Mouse (Mus musculus): Measurements from ENCODE around the gene Hmgb1.
"Not testable (repeated sequence)": the region's sequence is repeated elsewhere in the genome, so short reads cannot be mapped to it uniquely, and the experiment has no call there.

Hmgb1 gene

DNA sequence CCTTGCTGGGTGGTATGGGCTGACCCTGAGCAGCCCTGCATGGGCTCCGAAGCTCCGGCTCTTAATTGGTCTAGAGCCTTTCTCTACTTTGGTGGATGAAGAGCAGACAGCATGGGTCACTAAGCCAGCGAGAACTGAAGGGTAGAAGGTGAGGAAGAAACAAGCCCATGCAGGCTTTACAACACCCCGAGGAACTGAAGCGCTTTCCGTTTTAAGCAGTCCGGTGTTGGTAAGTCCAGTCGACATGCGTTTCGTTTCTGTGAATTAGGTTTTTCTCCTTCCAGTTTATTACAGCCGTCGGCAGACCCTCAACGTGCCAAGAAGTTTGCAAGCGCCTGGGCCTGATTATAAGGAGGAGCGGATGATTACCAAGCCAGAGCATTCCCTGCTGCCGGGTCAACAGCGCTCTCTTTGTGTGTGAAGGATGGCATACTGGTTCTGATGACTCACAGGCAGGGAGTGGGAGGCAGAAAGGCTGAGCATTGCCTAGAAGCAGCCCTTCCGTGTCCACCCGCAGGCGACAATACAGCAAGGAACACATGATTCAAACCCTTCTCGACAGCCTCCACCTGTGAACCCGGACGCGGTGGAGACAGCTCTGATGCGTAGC lies 40.4 kb downstream of the Hmgb1 start:
- DNase-seq: no peak

DNA sequence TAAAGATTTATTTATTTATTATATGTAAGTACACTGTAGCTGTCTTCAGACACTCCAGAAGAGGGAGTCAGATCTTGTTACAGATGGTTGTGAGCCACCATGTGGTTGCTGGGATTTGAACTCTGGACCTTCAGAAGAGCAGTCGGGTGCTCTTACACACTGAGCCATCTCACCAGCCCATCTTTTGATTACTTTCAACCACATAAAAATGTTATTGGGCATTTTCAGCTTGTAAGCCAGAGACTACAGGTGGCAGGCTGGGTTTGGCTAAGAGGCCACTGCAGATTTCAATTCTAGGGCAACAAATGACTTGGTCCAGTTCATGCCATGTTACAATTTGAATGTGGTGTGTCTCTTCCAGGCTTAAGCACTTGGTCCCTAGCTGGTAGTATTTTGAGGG lies 43.1 kb downstream of the Hmgb1 start:
- not testable (repeated sequence) for DNase-seq

DNA sequence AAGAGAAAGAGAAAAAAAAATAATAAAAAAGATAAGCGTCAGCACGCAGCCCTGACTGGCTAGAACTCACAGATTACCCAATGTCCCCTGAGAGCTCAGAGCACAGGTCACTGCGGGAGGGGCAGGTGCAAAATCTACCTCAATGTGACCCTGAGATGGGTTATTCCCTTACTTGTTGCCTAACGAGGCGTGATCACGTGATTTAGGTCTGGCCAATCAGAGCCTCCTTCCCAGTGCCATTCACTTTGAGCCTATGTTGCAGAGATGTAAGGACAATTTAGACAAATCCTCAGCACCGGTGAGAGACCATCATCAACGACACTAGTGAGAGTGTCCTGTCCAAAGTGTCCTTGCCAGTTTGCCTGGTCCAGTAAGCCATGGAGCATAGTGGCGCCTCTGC lies 44.0 kb downstream of the Hmgb1 start:
- DNase-seq: no peak

DNA sequence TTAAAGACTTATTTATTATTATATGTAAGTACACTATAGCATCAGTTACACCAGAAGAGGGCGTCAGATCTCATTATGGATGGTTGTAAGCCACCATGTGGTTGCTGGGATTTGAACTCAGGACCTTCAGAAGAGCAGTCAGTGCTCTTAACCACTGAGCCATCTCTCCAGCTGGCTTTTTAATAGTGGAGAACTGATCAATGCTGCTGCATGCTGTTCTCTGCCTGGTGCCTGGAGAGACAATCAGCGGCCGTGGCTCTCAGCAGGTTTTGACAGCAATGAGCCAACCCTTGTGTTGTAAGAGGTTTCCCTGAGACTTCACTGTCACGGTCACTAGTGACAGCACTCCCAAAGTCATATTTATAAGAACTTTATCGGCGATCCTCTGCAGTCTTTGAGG lies 46.2 kb downstream of the Hmgb1 start:
- not testable (repeated sequence) for DNase-seq

DNA sequence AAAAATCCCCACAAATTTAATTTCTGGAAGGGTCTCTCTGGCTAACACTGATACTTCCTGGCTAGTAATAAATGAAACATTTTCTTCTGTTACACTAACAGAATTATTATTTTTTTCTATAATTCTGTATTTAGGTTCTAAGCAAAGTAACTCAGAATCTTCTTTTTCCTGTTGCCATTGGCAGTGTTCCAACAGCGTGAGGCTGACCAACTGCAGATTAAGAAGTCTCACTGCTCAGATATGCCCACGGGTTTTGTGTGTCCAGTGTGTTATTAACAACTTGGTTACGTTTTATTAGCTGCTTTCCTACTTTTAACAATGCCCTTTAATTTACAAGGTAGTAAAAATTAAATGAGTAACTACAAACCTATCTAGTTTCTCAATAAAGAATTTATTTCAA lies 46.8 kb downstream of the Hmgb1 start:
- DNase-seq: no peak

DNA sequence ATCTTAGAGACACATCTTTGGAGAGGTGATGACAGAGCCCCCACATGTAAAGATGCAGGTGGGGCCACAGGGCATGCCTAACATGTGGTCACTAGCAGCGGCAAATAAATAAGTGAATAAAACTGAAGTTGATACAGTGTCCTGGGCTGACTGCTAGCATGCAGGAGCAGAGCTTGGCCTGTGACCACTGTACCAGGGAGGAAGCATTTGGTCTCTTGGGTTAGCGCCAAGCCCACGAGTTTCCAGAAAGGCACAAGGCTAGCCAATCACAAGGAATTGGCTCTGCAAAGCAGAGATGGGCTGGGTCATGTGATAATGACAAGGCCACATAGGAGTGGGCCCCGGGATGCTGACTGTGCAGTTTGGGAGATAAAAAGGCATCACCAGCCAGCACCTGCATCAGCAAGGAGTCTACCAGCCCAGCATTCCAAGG lies 47.3 kb downstream of the Hmgb1 start:
- peak; percentile 8 for DNase-seq

DNA sequence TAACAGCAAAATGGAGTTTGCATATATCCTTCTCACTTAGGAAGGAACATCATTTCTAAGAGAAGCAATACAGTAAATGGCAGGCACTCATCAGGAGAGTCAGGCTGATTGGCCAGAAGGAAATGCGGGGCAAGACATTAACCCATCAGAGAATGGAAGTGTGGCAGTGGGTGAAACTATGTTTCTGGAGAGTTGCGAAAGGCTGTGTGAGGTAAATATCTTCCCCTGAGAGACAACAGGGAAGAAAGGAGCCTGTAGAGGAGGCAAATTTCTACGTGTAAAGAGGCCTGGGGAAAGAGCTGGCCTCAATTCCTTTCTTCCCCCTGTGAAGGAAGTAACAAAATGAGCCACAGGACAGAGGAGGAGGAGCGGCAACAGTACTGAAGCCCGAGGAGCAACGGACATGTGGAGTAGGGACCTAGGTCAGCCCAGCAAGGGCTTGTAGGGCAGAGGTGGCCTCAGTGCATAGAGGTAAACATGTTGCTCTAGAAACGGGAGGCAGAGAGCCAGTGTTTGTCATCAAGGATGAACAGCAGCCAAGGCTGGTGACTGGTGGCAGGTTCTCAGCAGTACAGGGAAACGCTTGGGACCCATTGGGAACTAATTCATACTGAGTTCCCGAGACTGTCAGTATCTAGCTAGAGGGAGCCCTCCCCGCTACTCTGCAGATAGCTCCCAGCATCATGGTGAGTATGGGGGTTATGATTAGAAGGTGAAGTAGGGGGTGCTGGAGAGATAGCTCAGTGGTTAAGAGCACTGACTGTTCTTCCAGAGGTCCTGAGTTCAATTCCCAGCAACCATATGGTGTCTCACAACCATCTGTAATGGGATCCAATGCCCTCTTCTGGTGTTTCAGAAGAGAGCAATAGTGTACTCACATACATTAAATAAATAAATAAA lies 48.6 kb downstream of the Hmgb1 start:
- no peak for DNase-seq

DNA sequence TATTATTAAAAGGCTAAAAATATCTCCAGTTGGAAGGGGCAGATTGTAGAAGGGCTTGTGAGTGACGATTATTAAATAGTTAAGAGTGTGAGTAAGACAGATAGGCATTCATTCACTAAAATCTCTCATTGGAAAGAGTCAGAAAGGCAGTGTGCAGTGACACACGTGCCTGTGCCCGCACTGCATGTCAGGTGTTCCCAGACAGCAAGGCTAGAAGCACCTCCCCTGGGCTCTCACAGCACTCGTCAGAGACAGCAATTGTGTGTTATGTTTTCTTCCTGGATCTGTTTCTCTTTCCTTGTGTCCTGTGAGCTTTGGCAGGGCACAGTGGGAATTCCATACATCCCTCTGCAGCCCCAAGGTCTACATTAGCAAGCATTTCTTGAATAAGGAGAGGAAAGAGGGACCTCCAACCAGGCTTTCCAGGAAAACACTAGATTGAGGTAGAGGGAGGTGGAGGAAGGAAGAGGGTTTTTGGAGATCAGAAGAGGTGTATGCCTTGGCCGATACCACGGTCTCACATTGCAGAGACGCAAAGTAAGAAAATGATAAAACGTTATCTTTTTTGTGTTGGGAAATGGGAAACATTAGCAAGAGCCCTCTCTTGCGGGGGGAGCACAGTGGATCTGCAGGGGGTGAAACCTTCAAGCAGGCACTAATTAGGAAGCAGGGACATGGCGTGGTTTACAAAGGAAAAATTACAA lies 49.4 kb downstream of the Hmgb1 start:
- DNase-seq: no peak

DNA sequence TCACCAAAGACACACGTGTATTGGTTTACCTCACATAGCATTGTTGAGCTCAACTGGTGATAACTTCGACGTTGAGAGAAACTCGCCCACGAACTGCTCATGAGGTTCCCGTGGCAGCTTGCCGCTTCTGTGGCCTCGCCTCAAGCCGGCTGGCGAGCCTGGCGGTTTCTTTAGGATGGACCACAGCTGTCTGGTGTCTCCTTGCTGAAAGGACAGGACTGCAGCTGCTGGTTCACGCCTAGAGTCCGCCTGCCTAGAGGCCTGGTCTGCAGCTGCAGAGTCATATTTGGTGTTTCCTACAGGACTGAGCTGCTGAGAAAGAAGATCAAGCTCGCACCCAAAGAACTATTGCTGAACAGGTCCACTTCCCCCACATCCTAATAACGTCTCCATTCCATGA lies 55.8 kb downstream of the Hmgb1 start:
- no peak for DNase-seq

DNA sequence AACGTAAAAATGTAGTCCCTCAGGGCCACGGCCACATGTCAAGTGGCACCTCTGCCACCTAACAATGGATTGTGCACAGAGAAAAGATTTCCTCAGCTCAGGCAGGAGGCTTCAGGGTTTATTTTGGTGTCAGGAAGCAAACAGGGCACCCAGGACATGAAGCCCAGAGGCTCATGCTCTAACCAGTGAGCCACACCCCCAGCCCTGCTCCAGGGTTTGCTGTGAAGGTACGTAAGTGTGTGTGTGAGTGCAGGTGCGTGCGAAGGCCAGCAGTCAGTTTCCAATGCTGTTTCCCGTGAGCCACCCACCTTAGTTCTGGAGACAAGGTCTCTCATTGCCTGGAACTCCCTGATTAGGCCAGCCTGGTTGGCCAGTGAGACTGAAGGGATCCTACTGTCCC lies 60.5 kb downstream of the Hmgb1 start:
- DNase-seq: no peak

DNA sequence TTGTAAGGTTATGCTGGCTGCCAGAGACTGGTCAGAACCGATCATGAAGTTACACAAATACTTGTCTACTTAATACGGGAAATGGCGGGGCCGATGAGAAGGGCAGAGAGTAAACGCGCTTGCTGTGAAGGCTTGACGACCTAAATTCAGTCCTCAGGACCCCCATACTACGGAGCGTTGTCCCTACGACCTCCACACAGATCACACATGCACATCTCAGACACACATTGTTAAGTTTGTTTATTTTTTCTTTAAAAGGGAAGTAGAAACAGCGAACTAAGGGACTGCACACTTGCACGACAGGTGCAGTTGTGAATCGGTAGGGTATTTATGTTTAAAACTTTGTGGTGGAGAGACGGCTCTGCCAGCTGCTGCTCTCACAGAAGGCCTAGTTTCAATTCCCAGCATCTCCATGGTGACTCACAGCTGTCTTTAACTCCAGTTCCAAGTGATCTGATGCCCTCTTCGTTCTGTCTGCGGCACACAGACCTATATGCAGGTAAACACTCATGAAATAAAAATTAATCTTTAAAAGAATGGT lies 64.9 kb downstream of the Hmgb1 start:
- no peak for DNase-seq

DNA sequence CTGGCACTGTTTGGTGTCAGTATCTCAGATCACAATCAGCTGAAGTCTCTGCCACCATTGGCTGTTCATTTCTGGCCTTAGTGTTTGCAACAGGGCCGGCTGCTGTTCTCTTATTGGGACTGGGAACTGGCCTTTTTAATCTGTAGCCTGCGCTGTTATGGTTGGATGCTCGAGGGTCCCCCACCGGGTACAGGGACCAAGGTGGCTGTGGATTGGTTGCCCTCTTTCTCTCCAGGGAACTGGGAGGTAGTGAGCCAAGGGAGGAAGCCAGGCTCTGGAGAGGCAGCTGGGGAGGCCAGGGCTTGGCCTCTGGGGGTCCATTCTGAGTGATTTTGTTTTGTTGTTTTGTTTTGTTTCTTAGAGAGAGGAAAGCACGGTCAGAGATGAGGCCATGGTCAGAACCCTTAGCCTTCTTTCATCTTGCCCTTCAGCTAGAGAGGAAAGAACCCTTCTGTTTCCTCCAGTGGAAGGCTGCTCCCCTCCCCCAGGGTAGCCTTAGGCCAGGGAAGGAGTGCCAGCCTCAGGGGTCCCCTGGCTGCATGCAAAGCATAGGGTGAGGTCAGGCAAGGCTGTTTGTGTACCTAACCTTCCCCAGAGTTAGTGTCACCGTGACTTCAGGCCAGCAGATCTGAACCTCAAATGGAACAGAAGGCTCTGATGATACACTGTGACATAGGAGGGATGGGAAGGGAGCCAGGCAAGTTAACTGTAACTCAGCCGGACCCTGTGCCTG lies 66.3 kb downstream of the Hmgb1 start:
- DNase-seq: no peak

DNA sequence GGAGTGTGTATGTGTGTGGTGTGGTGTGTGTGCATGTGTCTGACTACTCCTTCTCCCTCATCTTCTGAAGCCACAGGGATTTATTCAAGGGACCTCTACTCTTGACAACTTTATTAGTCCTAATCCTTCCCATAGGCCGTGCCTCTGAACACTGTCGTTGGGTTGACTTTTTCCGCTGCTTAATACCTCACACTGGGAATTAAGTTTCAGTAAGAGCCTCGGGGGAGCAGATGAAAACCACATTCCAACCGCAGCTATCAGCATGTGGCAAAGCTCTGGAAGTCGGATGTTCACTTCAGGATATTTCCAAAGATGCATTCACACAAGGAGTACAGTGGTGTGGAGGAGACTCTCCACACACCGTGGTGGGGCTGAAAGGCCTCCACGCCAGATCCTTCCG lies 69.7 kb downstream of the Hmgb1 start:
- DNase-seq: no peak

DNA sequence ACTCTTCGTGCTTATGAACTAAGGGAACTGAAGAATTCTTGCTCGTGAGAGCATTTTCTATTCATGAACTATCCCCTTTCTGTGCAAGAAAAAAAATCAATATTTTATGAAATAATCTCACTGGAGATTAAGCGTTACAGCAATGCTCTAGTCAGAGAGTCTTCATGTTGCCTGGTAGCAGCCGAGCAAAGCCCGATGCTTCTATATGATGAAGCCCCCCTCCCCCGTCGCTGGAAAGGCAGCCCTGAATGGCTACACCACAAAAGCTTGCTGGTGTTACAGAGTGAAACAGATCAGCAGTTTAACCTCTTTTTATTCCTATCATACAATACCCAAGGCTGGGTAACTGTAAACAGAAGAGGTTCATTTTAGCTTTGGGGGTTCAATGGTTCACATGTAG lies 70.3 kb downstream of the Hmgb1 start:
- DNase-seq: no peak

DNA sequence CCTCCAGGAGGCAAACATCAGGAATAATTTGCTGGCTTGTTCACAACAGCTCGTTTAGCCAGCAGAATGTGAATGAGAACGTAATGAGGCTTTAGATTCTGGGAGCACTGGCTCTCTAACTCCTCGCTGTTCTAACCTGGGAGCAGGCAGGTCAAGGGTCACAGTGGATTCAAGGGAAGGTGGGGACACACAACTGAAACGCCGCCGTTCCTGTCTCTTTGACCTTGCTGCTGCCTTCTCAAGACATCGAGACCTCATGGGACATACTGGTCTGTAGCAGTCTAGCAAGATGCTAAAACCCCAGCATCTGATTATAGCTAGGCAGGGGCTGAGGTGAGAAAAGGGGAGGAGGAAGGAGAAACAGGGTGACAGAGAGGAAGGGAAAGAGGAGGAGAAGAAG lies 70.8 kb downstream of the Hmgb1 start:
- DNase-seq: no peak

DNA sequence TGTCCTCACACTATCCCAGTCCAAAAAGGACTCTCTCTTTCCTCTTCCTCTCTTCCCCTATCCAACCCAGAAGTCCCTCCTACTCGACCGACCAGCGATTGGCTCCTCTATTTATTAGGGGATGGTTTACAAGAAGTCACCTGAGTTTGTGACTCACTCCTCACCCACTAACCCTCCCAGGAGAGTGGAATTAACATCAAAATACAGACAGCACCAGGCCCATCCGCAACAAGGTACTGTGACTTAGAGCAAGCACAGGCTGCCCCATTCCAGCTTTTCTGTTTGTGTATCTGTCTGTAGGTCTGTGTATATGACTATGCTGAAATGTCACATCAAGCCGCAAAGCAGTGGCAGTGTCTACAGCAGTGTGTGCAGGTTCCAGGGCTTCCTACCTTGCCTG lies 71.7 kb downstream of the Hmgb1 start:
- DNase-seq: no peak

DNA sequence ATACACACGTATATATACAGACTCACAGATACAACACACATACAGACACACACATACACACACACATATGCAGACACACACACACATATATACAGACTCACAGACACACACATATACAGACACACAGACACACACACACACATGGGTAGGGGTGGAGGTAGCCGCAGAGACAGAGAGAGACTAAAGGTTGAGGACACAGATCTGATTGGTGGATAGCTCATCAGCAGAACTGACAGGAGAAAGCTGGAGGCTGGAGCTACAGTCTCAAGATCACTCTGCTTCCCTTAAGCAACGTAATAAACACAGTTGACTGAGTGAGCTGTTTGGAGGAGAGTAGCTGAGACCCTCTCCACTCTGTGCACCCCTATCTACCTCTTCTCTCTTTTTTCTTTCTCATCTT lies 75.1 kb downstream of the Hmgb1 start:
- DNase-seq: no peak

DNA sequence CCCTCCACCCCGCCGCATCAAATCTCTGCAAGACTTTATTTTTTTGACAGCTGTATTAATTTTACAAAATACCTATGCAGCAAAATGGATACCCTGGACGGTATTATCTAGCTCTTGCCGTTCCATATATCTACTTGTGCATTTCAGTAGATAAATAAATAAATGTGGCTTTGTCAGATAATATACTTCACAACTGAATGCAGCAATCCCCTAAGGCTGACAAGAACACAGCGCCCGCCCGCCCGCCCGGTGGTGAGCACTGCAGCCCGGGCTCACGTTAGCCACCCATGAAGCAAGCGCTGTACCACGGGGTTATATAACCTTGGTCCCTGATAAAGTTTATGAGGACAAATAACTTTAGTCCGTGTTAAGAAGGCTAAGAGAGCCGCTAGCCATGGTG lies 76.1 kb downstream of the Hmgb1 start:
- no peak for DNase-seq

DNA sequence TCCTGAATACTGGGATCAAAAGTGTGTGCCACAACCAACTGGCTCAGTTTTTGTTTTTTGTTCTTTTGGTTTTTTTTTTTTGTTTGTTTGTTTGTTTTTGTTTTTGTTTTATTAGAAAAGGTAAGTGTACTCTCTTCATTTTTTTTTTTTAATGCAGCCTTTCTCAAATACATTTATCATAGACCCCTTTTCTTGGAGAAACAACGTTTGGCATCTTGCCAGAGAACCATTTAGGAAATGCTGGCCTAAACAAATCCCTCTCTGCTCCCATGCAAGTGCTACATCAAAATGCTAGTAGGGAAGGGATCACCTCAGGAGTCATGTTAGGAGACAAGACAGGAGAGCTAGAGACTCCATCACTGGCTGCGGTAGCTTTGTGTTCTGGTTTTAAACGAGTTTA lies 76.7 kb downstream of the Hmgb1 start:
- DNase-seq: no peak

DNA sequence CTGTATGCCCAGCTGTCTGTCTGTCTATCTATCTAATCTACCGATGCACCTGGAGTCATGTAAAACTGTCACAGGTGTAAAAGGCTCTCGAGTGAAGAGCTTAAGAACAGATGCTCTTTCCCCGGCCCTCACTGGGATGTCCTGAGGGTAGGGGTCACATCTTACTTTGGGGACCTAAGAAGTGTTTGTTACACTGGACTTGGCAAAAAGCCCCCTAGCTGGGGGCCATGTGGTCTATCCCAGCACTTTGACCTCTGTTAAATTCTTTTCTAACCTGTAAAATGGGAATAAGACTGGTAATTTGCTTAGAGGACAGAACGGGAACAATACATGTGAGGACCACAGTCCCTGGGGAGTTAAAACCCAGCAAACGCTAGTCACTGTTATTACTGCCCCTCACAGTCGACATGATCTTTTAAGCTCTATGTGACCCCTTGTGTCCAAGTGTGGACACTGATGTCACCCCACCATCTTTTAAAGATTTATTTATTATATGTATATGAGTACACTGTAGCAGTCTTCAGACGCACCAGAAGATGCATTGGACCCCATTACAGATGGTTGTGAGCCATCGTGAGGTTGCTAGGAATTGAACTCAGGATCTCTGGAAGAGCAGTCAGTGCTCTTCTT lies 80.1 kb downstream of the Hmgb1 start:
- DNase-seq: no peak

DNA sequence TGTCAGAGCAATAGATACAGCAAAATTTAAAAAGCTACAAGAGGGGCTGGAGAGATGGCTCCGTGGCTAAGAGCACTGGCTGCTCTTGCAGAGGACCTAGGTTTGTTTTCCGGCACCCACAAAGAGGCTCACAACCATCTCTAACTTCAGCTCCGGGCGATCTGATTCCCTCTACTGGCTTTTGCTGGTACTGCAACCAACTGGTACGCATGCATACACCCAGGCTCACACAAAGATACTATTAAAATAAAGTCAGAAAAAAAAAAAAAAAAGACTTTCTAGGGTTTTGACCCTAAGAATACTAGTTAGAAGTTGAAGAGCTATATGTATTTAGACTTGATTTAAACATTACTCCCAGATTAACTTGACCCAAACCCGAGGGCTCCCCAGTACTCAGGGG lies 82.4 kb downstream of the Hmgb1 start:
- DNase-seq: no peak

DNA sequence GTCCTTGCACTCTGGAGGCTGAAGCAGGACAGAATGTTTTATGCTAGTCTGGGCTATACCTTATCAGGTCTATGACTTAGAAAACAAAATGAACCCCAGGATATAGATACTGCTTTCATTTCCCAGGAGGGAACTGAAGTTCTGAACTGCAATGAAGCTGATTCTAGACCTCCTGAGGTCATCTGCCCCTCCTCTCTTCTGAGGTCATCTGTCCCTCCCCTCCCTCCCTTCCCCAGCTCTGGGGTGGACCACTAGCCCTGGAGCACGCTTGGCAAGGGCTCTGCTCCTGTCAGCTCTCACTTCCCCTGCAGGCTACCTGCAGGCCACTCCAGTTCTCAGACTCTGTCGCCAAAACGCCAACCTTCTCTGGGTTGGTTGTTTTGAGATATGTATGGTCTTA lies 84.2 kb downstream of the Hmgb1 start:
- no peak for DNase-seq

DNA sequence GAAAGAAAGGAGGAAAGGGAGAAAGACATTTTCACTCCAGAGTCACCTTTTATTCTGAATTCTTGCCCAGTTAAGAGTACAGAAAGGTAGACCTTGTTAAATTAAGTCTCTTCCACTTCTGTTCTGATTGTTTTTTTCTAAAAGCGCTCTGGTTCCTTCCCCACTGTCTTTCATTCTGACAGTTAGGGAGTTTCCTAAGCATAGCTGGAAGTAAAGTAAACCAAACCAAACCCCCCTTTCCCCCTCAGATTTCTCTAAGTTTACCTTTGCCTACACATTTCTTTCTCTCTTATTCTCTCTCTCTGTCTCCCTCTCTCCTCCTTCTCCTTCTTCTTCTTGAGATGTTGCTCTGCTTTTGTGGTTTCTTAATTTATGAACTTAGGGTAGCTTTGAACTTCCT lies 85.3 kb downstream of the Hmgb1 start:
- no peak for DNase-seq
